Mouse (Mus musculus) limb, embryonic 11.5 days (tissue): Measurements from ENCODE around the gene Fbxw11. TPM values are rescaled to one million over a fixed set of nuclear protein-coding genes. Genes with fewer than 3 reads are reported as not detected.
"Not testable (repeated sequence)": the region's sequence is repeated elsewhere in the genome, so short reads cannot be mapped to it uniquely, and the experiment has no call there.

Experiments
- ATAC-seq: fragments of 200-750 bp; cut with Nextera tagmentation; 2 replicates; pipeline ENCODE4 v1.8.0; 2017; ENCODE audit warnings: low read depth; ENCODE audit not compliant: insufficient number of reproducible peaks, low FRiP score, low TSS enrichment
- DNase-seq: peaks from one replicate; pipeline ENCODE4 v3.0.0-alpha.2; 2015; ENCODE audit warnings: low spot score
- H3K27ac ChIP-seq: fragments of 300-500 bp; sonication (generic); replicated peaks from 2 replicates; pipeline ENCODE4 v1.5.1; 2014; ENCODE audit warnings: low read depth, mild to moderate bottlenecking, low read length
- H3K27me3 ChIP-seq: fragments of 300-500 bp; sonication (generic); 2 replicates; pipeline ENCODE4 v1.6.1; 2014; ENCODE audit warnings: mild to moderate bottlenecking, low read length, mixed read lengths; ENCODE audit not compliant: control insufficient read depth, insufficient read depth
- H3K36me3 ChIP-seq: fragments of 300-500 bp; sonication (generic); 2 replicates; pipeline ENCODE4 v1.6.1; 2014; ENCODE audit warnings: mild to moderate bottlenecking, low read length, moderate library complexity, mixed read lengths; ENCODE audit not compliant: control insufficient read depth, insufficient read depth
- H3K4me1 ChIP-seq: fragments of 300-500 bp; sonication (generic); 2 replicates; pipeline ENCODE4 v1.6.1; 2014; ENCODE audit warnings: low read length, mixed read lengths; ENCODE audit not compliant: control insufficient read depth, insufficient read depth
- H3K4me2 ChIP-seq: fragments of 300-500 bp; sonication (generic); 2 replicates; pipeline ENCODE4 v1.6.1; 2014; ENCODE audit warnings: low read depth, mild to moderate bottlenecking, moderate library complexity; ENCODE audit not compliant: severe bottlenecking
- H3K4me3 ChIP-seq: fragments of 300-500 bp; sonication (generic); 2 replicates; pipeline ENCODE4 v1.5.1; 2014; ENCODE audit warnings: low read depth, low read length
- H3K9ac ChIP-seq: fragments of 300-500 bp; sonication (generic); 2 replicates; pipeline ENCODE4 v1.6.1; 2014; ENCODE audit warnings: mild to moderate bottlenecking, low read length
- H3K9me3 ChIP-seq: fragments of 300-500 bp; sonication (generic); 2 replicates; pipeline ENCODE4 v1.6.1; 2016; ENCODE audit warnings: low read length; ENCODE audit not compliant: control insufficient read depth
- WGBS: fragments of 180-500 bp; shearing (Covaris S2); extraction: QIAGEN DNeasy Blood & Tissue Kit; methylation state at CpG from one replicate; pipeline ENCODE4 v1.1.7; 2014; 5-methylcytosine and 5-hydroxymethylcytosine counted together
- polyA plus RNA-seq: library from polyadenylated mRNA; unstranded; fragments of >200 nt; fragmentation: Nextera tagmentation; extraction: Ambion mirVana; gene quantifications from 2 replicates; pipeline ENCODE4 v1.2.1, GENCODE M21; 2014

The Fbxw11 gene
- polyA plus RNA-seq, 1 experiment from 2014 or later, result 92.6 TPM

DNA sequence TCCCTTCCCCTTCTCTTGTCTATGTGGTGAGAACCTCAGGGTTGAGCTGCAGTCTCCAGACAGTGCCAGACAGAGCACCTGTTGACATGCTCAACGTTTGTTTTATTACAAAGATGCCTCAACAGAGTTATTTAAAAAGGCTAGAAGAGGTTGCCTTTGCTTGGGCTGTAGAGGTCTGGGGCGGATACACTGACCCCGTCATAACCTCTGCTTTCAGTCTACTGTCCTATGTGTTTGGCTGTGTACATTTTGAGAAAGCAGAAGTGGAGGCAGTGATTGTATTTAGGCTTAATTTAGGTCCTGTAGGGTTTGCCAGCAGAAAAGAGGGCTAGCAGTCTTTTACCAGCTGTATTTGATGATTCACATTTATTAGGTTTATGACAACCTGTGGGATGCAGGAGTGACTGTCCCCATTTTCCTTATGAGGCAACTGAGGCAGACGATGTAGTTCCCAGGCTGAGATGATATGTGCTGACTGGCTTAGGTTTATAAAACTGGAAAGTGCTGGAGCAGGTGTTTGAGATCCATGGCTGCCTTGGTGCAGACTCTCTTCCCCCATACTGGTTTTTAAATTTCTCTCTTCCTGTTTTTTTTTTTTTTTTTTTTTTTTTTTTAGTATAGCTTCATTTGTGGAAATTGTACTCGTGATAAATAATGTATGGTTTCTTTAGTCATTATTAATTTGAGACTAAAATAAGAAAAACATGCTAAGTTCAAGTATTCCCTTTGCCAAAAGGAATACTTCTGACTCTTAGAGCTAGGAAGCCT is 40.0 kb downstream of the Fbxw11 start:
- DNase-seq (no peak), ATAC-seq (no peak)
- no peak overlapping the region for H3K27ac ChIP-seq
- no peak overlapping the region for H3K4me3 ChIP-seq
- no peaks in the 10 kb centered on the region for H3K36me3 ChIP-seq
- 85% methylated on average over 5 of the region's 5 CpGs for WGBS
- H3K9me3 ChIP-seq, result no peaks in the 10 kb centered on the region
- no peak overlapping the region for H3K9ac ChIP-seq
- no peak overlapping the region for H3K4me2 ChIP-seq
- H3K27me3 ChIP-seq, result no peaks in the 10 kb centered on the region
- no peaks in the 10 kb centered on the region for H3K4me1 ChIP-seq

DNA sequence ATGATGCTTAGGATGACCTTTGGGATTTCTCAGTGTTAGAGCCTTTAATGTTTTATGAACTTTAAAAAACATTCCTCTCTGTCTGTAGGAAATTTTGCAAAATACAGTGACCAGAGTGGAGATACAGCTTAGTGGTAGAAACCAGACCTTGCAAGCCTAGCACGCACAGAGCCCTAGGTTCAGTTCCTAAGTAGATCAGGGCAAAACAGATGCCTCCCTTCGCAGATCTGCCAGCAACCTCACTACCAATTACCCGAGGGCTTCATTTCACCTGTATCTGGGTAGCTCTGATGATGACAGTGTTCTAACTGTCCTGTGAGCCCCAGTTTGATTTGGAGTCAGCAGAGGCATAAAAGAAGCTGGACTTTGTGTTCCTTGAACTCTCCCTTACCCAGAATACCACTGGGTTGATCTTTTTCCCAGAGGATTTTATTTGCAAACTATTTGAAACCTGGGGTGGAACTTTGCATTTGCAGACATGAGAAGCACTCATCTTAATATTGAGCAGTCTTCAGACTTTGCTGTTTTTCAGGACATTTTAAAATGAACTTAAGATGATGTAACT is 42.2 kb downstream of the Fbxw11 start:
- H3K27me3 ChIP-seq, result no peaks in the 10 kb centered on the region
- H3K9me3 ChIP-seq, result no peaks in the 10 kb centered on the region
- H3K27ac ChIP-seq, result no peak overlapping the region
- no peak overlapping the region for H3K4me3 ChIP-seq
- H3K4me1 ChIP-seq, result no peaks in the 10 kb centered on the region
- DNase-seq, result no peak
- no peak overlapping the region for H3K9ac ChIP-seq
- H3K36me3 ChIP-seq, result no peaks in the 10 kb centered on the region
- WGBS, result 72% methylated on average over 3 of the region's 3 CpGs
- H3K4me2 ChIP-seq, result no peak overlapping the region
- ATAC-seq, result no peak

DNA sequence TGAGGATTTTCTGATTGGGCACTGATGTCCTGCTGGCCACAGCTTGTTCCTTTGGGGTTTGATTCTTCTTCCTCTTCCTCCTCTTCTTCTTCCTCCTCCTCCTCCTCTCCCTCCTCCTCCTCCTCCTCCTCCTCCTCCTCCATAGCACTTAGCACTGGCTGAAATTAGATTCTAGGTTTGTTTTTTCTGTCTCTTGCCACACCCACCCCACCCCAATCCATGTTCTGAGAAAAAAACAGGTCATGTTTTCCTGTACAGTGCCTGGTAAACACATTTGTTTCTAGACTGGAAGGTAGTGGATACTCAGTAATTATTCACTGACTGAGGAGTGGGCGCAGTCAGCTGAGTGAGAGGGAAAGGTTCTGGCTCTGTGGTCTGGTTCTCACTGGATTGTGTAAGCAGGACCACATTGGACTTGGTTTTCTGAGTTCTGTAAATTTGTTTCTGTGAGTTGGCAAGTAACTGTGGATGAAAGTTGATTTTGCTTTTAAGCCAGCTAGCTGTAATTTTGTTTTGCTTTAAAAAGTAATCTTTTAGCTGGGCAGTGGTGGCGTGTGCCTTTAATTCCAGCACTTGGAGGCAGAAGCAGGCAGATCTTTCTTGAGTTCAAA is 45.8 kb downstream of the Fbxw11 start:
- DNase-seq (no peak), ATAC-seq (no peak)
- Histone ChIP-seq H3K27me3 (no peaks in the 10 kb centered on the region), H3K27ac (no peak overlapping the region), H3K9me3 (no peaks in the 10 kb centered on the region), H3K4me3 (no peak overlapping the region), H3K4me2 (no peak overlapping the region), H3K4me1 (no peaks in the 10 kb centered on the region), H3K36me3 (no peaks in the 10 kb centered on the region), H3K9ac (no peak overlapping the region)
- WGBS, result 94% methylated on average over 2 of the region's 2 CpGs

DNA sequence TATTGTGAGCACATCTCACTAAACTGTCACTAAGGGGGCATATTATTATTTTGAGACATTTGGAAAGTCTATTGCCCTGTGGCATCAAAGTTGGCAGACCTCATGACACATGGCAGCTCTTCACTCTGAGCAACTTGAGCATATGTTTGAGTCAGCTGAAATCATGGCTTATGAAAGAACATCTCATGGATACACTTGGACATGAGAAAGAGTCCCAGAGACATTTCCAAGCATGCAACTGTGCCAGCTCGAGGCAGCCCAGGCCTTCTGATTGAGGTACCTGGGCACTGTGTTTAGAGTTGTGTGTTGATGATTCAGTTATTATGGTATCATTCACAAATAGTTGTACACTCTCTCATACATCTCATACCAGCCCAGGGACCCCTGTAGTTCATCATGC is 47.0 kb downstream of the Fbxw11 start:
- Histone ChIP-seq H3K4me1 (0 out of 2 replicates have a peak, but pooled peaks cover 2% of the 10 kb centered on the region), H3K4me3 (no peak overlapping the region), H3K9me3 (no peaks in the 10 kb centered on the region), H3K36me3 (no peaks in the 10 kb centered on the region), H3K9ac (no peak overlapping the region), H3K27me3 (no peaks in the 10 kb centered on the region), H3K27ac (no peak overlapping the region), H3K4me2 (no peak overlapping the region)
- ATAC-seq (no peak), DNase-seq (no peak)
- WGBS, result 91% methylated on average over 1 of the region's 1 CpGs

DNA sequence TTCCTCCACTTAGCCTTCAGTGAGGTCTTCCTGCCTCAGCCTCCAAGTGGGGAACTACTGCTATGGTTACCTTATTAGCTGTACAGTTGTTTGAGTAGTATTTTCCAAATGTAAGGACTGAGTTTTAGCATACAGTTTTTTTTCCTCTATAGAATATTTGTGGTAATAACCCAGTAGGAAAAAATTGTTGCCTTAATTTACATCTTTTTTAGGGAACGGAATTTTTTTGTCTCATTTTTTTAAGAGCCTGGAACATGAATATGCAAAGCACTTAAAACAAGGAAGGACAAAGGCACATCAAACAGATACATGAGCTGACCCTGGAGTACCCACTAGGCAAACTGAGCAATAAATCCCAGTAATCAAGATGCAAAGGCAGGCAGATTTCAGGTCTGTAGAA is 50.3 kb downstream of the Fbxw11 start:
- no peak overlapping the region for H3K9ac ChIP-seq
- WGBS, result 98% methylated on average over 1 of the region's 1 CpGs
- DNase-seq, result no peak
- no peak overlapping the region for H3K27ac ChIP-seq
- H3K4me3 ChIP-seq, result no peak overlapping the region
- no peaks in the 10 kb centered on the region for H3K27me3 ChIP-seq
- no peaks in the 10 kb centered on the region for H3K9me3 ChIP-seq
- ATAC-seq, result no peak
- no peak overlapping the region for H3K4me2 ChIP-seq
- H3K36me3 ChIP-seq, result no peaks in the 10 kb centered on the region
- 0 out of 2 replicates have a peak, but pooled peaks cover 6% of the 10 kb centered on the region for H3K4me1 ChIP-seq

DNA sequence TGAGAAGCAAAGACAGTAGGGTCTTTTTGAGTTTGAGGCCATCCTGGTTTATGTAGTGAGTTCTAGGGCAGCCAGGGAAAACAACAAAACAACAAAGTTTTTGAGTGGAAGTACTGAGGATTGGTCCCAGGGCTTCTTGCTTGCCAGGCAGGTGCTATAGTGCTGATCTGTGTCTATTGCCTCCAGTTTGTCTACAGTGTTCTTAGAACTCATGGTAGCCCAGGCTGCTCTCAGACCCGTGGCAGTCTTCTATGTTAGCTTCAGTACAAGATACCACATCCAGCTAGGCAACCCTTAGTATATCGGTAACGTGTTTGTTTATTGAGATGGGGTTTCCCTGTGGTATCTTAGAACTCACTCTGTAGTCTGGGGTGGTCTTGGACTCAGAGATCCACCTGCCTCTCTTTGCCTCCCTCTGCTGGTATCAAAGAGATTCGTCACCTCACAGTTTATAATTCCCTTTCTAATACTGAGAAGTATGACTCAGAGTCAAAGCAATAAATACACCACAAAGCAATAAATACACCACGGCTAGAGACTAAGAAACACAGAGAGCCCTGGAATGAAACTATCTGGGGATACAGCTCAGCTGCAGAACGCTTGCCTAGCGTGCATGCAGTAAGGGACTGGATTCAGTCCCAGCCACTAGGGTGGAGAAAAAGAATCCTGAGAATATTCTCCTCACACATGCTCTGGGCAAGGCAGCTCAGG is 51.1 kb downstream of the Fbxw11 start:
- DNase-seq, result no peak
- H3K4me3 ChIP-seq, result no peak overlapping the region
- H3K36me3 ChIP-seq, result no peaks in the 10 kb centered on the region
- H3K9me3 ChIP-seq, result no peaks in the 10 kb centered on the region
- ATAC-seq, result no peak
- WGBS, result 61% methylated on average over 7 of the region's 7 CpGs
- H3K4me1 ChIP-seq, result 0 out of 2 replicates have a peak, but pooled peaks cover 6% of the 10 kb centered on the region
- H3K4me2 ChIP-seq, result no peak overlapping the region
- H3K27ac ChIP-seq, result no peak overlapping the region
- H3K9ac ChIP-seq, result no peak overlapping the region
- H3K27me3 ChIP-seq, result no peaks in the 10 kb centered on the region

DNA sequence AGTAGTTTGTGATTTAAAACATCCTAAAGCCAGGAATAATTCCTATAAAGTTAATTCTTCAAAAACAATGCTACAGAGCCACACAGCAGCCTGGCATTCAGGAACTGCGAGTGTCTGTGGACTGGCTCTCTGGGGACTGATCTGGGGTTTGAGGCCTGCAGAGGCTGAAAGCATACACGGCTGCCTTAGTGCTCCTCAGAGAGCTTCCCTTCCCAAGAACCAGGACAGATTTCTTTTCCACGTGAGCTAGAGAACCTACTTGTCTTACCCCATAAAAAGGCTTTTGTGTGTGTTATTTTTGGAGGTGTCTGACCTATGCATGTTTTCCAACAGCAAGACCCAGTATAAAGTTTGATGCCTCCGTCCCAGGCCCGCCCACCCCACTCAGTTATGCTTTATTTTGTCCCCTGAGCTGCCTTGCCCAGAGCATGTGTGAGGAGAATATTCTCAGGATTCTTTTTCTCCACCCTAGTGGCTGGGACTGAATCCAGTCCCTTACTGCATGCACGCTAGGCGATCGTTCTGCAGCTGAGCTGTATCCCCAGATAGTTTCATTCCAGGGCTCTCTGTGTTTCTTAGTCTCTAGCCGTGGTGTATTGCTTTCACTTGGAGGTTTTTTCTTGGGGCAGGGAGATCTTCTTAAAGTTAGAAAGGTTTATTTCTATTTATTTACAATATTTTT is 51.9 kb downstream of the Fbxw11 start:
- not testable (repeated sequence) for H3K4me2 ChIP-seq, H3K9ac ChIP-seq, H3K27me3 ChIP-seq, H3K36me3 ChIP-seq, H3K4me1 ChIP-seq, ATAC-seq, H3K9me3 ChIP-seq, H3K4me3 ChIP-seq, DNase-seq
- H3K27ac ChIP-seq, result 0 out of 2 replicates have a peak overlapping the region, but pooled peaks have one; percentile 42
- WGBS, result 82% methylated on average over 9 of the region's 9 CpGs
